Mouse (Mus musculus) urinary bladder, adult 2 months (tissue): Measurements from ENCODE around the gene Cyp17a1. TPM values are rescaled to one million over a fixed set of nuclear protein-coding genes. Genes with fewer than 3 reads are reported as not detected.

Experiments used
- DNase-seq: peaks from one replicate; pipeline ENCODE4 v3.0.0; 2022; ENCODE audit warnings: low spot score
- polyA plus RNA-seq: library from polyadenylated mRNA; depleted of rRNA; stranded (reverse); fragments of >200 nt; gene quantifications from 2 replicates; pipeline ENCODE4 v1.2.3, GENCODE M21; 2012

The Cyp17a1 gene
- polyA plus RNA-seq, 1 experiment = not detected

DNA sequence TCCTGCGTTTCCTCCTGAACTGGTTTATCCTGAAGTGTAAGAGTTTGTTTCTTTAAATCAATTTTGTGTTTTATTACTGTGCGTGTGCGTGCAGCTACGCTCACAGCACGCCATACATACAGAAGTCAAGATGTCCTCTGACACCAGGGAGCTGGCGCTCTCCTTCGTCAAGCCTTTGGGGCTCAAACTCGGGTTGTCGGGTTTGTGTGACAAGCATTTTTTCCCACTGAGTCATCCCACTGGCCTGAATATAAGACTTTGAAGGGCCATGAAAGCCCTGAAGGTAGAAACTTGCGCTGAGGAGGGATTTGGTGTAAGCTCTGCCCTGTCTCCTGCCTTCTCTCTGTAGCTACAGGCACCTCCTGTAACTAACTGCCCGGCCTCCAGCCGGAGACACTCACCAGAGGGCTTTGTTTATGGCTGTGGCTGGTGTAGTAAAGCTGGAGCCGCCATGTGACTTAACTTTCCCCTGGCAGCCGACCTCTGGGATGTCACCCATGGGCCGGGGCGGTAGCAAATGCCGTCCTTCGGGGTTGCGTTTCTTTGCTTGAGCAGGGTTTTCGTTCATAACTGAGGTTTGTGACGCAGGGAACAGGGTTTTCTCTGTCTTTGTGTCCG lies 30.7 kb downstream of the Cyp17a1 start:
- DNase-seq = no peak

DNA sequence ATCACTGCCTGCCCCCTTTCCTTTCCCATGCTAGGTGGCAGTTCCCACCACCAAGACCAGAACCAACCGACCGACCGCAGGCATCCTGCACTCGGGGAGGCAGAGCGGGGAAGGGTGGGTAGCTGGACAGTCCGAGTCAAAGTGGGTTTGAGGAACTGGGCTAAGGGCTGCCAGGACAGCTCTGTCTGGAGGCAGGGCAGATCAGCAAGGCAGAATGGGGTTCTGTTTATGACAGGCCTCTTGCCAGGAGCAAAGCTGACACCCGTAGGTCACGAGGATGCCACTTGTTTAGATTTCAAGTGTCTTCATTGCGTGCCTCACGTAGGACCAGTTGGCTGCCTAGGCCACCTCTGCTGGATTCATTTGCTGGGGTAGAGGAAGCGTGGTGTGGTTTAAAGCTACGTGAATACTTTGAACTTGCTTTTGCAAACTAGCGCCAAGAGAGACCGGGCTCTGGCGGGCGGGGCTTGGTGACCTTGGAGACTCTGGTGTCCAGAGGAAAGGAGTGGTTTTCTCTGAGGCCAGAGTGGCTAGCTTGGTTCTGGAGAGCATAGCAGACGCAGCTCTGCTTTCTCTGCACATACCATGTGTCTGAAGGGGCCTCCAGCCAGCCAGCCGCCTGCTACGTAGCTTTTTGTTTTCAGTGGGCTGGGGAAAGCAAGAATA lies 31.4 kb downstream of the Cyp17a1 start:
- no peak for DNase-seq

DNA sequence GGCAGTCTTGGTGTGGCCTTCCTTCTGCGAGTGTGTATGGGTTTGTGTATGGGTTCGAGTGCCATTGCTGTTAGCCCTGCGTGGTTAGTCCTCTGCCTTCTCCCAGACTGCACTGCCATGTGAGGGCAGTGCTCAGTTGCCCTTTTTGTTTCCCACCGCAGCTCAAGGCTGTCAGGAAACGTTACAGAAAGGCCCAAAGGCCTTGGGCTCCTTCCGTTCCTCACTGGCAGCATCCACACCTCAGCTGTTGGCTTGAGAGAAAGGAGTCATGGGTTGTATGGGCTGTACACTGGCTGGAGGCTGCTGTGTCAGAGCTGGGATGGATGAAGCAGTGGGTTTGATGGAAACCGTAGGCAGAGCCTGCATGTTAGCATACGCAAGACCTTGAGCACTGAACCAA lies 32.2 kb downstream of the Cyp17a1 start:
- DNase-seq = no peak

DNA sequence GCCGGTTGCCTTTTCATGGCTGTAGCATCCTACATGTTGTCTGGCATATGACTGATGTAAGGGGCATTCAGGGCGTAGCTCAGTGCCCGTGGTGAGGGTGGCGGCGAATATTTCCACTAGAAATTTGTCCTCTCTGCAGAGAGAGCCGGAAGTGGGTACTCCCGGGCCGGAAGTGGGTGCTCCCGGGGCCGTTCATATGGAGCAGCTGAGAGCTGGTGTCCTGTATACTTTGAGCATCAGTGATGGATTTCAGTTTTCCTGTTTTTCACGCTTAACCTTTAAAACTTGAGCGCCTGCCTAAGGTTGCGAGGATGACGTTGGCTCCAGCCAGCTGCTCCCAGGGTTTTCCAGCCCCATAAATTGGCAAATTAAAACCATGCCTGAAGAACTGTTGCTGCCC lies 33.5 kb downstream of the Cyp17a1 start:
- DNase-seq = no peak

DNA sequence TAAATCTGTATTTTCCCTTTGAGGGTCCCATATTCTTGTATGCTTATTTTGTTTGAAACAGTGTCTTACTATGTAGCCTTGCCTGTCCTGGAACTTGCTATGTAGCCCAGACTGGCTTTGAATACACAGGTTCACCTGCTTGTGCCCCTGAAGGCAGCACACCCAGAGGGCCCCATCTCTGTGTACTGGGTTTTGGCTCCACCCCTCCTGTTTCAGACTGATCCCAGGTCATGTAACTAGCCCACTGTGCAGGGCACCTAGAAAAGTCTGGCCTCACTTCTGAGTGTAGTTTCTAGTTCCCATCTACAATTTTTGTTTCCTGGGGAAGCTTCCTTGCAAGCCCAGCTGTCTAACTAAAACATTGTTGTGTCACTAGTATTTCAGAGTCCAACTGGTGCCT lies 33.9 kb downstream of the Cyp17a1 start:
- DNase-seq = no peak

DNA sequence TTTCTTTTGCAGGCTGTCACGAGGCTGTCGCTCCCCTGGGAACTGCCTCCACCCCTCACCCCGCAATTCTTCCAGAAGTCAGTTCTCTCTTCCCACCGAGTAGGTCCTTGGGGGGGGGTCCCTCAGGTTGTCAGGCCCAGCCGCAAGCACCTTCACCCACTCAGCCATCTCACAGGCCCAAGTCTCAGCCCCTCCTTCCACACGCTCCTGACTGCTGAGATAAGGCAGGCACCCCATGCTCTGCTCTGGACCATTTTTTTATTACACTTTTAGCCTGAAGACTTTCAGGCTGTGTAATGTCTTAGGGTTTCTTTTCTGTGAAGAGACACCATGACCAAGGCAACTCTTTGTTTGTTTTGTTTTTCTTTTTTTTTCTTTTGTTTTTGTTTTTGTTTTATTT lies 35.4 kb downstream of the Cyp17a1 start:
- no peak for DNase-seq

DNA sequence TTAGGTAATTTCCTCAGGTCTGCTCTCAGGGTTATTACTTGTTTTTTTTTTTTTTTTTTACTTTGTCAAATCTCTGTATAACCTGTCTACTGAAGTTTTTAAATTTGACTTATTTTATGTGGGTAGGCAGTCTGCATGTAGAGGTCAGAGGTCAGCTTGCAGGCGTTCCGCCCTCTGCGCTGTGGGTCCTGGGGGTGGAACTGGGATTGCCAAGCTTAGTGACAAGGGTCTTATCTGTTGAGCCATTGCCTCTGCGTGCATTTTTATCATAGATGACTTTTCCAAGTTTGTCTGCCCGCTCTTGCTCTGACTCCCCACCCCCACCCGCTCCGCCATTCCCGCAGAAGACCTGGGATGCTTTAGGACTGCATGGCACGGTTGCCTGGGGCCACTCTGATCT lies 37.2 kb downstream of the Cyp17a1 start:
- DNase-seq = no peak

DNA sequence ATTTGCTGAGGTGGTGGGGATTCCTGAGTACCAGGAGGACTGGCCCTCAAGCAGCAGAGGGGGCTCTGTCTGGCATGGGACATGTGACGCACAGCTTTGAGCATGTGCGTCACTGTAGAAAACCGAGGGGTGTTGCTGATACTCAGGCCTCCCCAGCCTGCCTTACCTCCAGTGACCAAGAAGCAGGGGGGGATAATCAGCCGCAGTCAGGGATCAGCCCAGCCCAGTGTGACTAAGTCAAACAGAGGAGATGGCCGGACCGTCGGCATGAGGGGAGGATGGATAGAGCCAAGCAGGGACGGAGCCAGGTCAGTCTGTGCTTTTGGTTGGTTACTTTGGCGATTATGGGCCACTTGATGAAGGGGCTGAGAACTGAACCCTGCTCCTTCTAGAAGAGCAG lies 41.3 kb downstream of the Cyp17a1 start:
- DNase-seq = no peak

DNA sequence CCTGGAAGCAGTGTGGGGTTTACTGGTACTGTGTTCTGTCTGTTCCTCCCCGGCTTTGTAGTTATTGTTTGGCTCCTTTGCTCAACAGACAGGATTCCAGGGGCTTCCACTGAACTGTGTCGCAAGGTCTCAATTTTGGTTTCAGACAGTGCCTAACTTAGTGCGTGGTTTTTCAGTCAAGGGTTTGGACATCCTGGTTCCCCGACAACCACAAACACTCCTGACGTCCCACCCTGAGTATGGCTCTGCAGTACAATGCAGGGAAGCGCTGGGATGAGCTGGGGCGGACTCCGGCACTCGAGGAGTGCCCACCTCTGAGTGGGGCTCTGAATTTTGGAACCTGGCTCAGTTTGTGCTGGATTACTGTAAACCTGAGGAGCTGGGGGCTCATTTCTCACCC lies 43.2 kb downstream of the Cyp17a1 start:
- no peak for DNase-seq

DNA sequence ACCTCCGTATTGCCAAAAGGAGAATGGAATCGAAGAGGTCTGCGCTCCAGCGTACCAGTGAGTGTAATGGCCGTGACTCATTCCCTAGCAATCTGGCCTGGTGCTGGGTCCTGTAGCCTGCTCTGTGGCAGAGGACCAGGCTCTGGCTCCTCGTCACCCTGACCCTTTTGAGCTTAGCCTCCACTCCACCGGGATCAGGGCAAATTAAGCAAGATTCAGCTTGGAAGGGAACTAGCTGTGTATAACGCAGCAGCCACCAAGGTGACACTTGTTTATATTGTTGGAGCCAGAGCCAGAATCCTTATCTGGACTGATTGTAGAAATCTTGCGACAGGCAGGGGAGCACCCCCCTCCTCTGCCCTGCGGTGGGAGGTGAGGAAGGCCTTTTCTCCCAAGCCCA lies 44.6 kb downstream of the Cyp17a1 start:
- no peak for DNase-seq

DNA sequence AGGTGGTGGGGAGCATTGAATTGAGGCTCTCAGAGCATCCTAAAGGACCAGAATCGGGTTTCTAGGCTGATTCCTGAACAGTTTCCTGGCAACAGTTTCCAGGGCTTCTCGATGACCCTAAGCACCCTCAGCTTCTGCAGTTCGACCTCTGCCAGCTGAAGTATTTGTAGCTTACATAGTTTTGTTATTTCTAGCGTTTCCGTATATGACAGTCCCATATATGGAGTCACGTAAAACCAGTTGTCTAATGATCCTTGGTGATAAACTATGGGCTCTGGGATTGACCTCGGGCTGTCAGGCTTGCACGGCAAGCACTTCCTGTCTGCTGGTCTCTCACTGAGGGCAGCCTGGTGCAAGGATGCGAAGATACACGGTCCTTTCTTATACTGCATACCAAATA lies 47.5 kb downstream of the Cyp17a1 start:
- no peak for DNase-seq

DNA sequence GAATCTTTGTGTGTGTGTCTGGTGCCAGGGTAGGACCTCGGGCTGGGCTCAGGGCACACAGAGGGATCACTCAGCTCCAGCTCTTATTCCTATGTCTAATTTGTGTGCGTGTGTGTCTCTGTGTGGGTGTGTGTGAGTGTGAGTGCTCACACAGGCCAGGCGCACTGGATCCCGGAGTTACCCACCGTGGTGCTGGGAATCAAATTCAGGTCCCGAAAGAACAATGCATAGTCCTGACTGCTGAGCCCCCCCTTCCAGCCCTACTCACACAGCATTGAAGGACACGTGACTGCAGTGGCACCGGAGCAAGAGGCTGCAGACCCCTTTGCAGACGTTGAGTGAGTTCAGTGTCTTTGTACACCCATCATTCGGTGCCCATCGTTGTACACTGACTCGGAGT lies 48.0 kb downstream of the Cyp17a1 start:
- no peak for DNase-seq

DNA sequence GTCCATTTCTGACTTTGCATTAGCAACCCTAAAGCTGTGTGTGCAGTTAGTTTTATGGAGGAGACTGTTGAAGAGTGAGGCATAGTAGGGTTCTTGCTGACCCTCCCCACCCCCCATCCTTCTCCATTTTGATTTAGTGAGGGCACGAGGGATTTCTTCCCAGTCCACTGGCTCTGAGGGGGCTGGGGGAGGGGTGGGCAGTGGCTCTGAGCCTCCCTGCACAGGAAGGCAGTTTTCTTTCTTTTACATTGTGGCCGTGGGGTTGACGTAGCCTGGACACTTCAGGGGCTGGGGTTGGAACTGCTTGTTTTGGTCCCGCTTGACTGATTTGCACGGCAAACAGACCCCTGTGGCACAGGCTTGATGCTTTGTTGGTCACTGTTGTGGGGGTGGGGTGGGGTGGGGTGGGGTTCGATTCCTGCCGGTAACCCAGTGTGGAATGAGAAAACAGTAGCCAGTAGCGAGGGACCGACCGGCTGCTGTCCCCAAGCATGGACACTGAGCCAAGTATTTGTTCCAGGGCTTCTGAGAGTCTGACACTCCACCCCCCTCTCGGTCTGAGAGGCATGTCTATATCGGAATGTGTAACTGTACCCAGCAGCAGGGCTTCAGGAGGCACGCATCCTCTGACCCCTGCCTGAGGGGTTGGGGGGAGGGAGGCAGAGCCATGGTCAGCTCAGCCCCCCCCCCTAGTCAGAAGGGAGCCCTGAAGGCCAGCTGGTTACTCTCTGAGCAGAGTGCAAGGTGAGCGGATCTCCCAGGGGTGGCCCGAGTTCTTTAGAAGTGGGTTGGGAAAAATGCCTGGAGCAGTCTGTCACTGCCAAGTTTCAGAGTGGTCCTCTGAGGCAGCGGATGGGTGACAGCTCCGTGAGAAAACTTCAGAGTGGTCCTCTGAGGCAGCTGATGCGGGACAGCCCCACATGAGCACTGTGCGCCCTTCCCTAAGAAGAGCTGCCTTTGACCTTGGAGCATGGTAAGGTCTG lies 48.9 kb downstream of the Cyp17a1 start:
- DNase-seq = no peak

DNA sequence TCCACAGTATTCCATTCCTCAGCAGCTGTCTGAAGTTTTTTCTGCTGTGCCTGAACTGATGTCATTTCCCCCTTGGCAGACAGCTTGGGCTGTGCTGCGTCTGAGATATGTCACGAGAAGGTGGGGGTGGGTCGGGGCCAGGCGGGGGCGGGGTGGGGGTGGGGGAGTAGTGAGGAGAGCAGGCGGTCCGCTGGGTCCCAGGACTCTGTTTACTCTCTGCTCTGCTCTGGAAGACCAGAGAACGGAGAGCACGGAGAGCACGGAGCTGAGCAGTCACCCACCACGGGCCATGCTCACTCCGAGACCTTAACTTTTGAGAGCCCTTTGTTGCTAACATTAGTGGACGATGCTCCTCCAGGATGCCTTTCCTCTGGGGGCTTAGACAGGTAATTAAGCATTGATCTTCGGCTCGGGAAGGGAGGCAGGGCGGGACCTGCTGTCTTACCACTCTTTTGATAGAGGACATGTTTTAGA lies 49.7 kb downstream of the Cyp17a1 start:
- DNase-seq = no peak

DNA sequence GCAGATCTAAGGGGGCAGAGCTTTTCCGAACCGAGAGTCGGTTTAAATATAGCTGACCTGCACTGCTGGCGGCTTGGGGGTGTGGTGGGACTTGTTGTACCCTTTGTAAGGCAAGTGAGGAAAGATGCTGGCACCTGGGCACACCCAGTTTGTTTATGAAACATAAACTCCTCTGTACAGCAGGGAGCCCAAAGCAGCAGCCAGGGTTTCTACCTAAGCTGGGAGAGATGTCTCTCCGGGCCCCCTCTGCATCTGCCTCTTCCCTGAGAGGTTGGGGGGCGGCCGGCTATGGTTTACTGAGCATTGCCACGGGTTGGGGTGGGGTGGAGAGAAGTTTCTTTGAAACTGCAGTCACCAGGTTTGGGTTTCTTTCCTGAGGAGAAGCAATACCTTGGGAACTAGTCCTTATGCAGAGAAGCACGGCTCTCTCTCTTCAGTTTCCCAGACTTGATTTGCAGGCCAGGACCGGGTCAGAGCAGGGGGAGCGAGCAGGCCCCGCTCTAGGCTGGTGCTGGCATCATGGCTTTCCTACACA lies 50.2 kb downstream of the Cyp17a1 start:
- DNase-seq = no peak

DNA sequence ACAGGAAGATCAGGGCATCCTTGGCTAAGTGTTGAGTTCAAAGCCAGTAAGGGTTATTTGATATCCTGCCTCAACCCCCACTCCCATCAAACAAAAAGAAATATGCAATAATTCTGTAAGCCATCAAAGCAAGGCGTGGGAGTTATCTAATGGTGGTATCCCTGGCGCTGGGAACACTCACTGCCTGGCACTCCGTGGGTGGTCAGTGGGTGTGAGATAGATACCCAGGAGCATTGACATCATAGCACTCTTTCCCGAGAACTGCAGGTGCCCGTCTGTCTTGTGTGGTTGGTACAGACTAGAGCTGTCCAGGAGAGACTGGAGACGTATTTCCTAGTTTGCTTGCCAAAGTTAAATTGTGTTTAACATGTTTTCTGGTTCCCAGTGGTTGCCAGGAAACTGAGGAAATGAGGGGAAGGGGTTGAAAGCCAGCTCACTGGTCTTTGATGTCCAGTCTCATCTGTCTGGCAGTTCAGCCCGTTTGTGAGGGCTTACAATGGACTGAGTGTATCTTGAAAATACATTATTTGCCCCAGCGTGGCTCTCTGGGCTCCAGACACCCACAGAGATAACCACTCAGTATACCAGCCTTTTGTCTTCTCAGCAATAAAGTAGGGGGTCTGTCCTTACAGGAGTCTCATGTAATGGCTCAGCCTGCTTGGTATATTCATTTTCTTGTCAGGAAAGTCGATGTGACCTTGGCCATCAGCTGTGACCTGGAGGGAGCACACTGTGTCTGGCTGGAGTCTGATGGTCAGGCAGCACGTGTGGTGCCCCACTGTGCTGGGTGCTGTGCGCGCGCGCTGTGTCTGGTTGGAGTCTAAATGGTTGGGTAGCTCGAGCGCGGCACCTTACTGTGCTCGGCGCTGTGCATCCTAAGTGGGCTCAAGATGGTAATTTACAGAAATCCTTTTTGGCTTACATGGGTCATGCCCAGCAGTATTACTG lies 51.5 kb downstream of the Cyp17a1 start:
- no peak for DNase-seq

DNA sequence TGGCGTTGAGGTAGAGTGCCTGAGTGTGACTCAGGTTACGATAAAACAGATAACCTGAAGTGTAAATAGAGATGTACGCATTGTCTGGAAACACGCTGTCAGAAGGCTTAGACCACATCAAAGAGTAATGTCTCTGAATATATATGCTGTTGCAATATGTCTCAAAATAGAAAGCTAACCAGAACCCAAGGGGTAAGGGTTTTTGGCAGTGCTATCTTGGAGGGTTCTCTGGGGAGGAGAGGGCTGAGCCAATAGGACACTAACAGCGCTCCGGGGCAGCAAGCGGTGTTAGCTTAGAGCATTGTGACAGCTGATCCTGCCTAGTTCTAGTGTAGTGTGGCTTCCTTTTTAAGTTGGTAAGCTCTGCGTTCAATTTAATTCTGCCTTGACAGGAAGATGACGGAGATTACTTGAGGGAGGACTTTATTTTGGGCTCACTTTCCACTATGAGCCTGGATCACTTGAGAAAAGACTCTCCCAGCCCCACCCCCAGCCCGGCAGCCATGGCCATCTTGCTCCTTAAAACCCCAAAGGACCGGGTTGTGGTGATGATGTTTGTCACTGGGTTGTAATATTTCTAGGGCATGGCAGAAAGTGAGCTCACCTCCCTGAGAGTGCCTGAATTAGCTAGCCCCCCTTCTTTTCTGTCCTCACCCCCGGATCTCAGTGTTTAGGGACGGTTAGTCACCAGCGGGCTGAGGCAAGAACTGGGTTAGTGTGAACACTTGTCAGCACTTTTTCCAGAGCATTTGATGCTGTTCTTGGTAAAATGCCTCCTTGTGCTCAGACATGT lies 52.8 kb downstream of the Cyp17a1 start:
- DNase-seq = no peak

DNA sequence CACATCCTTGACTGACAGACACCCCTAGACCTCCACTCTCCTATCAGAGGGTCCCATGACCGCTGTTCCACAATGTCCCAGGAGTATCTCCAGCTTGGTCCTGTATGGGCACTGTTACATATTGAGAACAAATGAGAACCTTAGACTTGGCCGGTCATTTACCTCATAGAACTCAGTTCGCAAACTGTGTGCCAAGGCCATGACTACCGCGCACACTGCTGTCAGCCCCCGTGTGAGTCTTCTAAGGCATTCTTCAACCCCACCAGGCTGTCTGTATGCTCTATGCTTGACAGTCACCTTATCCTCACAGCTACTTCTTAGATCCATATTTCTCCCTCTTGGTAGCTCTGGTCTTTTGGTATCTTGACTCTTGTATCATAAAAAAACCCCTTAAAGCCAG lies 53.5 kb downstream of the Cyp17a1 start:
- no peak for DNase-seq

DNA sequence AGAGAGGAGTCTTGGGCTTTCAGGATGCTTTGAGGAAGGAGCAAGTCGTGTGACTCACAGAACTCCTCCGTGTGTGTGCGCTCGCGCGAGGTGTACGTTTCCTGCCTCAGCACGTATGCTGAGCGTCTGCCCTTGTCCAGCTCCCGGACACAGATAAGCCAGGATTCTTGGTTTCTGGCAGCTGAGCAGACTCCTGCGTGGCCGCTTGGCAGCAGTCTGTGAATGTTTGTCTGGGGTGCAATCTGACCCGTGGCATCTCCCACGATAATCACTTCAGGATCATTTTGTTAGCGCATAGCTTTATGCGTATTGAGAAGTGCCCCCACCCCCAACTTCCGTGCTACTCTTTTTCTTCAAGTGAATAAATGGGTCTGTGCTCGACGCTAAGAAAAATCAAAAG lies 54.0 kb downstream of the Cyp17a1 start:
- no peak for DNase-seq

DNA sequence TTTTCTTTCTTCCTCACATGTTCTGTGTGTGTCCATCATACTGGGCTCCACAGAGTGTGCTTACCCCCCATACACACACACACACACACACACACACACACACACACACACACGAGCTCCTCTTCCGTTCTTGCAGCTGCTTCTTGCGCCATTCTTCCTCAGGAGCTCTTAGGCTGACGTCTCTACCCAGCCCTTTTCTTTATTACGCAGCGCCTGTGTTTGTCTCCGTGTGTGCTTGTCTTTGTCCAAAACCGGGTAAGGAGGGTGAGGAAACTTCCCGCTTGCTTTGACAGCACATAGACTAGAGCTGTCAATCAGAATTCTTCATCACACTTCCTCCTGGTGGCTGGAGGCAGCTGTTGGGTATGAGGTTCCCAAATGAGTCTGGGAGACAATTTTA lies 54.6 kb downstream of the Cyp17a1 start:
- DNase-seq = no peak
